Mouse (Mus musculus): Measurements from ENCODE around the gene Irf7. TPM values are rescaled to one million over a fixed set of nuclear protein-coding genes. Genes with fewer than 3 reads are reported as not detected.
A peak's percentile ranks its signal among the peaks of the same experiment; 100 is the strongest.

The Irf7 gene
- total and polyA plus RNA-seq, 3 experiments: 7.7 to 26.2 (median 10.5) TPM

DNA sequence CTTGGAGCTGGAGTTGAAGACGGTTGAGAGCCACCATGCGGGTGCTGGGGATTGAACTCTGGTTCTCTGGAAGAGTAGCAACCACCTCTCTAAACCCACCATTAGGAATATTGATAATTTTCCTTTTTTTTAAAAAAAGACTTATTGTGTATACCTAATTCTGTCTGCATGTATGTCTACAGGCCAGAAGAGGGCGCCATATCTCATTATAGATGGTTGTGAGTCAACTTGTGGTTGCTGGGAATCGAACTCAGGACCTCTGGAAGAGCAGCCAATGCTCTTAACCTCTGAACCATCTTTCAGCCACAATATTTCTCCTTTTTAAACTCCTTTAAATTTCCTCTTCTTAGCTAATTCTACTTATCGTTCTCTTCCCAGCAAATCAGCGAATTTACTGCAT, 39.7 kb downstream of the Irf7 start:
- Histone ChIP-seq H3K9me3 (replicated peaks; ENCODE audit: low read length) (peaks cover 7% of the 10 kb centered on the region), H3K4me2 (ENCODE audit: insufficient read depth, low read depth, poor library complexity, severe bottlenecking) (no peak overlapping the region), H3K27ac (ENCODE audit: insufficient read depth, low read depth) (no peak overlapping the region), H3K36me3 (replicated peaks in 1 of 2; ENCODE audit: control insufficient read depth in 1 of 2, insufficient read depth in 1 of 2, low read length in 1 of 2) (peaks cover 8 to 14% of the 10 kb centered on the region in 2 experiments), H3K4me3 (replicated peaks in 1 of 3; ENCODE audit: low read depth in 2 of 3, low read length in 2 of 3, poor library complexity in 1 of 3) (no peak overlapping the region), H3K9ac (ENCODE audit: insufficient read depth, low read depth) (no peak overlapping the region), H3K79me2 (replicated peaks; ENCODE audit: control insufficient read depth, extremely low read depth, insufficient read depth, poor library complexity, severe bottlenecking) (peaks cover 29% of the 10 kb centered on the region), H3K27me3 (replicated peaks) (peaks cover 22% of the 10 kb centered on the region), H3K4me1 (ENCODE audit: control insufficient read depth in 1 of 2, insufficient read depth in 2 of 2) (peaks cover 12 to 41% of the 10 kb centered on the region in 2 experiments)
- DNase-seq (ENCODE audit: extremely low read depth): no peak
- dilution Hi-C loops (cut with MboI; ENCODE audit: extremely low pct_ligation_motif_present, extremely low pct_unique_long_range_greater_than_20kb, low sequenced_read_pairs): no loop called here
- in situ Hi-C loops (cut with MboI; ENCODE audit: low pct_ligation_motif_present, low pct_unique_long_range_greater_than_20kb, low sequenced_read_pairs): no loop called here
- TF ChIP-seq ETS1 (conservative IDR thresholded peaks at IDR 0.05; ENCODE audit: low read depth, low read length): no peak
- TF ChIP-seq NELFE (IDR thresholded peaks at IDR 0.05; ENCODE audit: low read depth, low read length): no peak
- TF ChIP-seq KAT2A (IDR thresholded peaks at IDR 0.05; ENCODE audit: insufficient replicate concordance, low read length): no peak
- TF ChIP-seq SIN3A (IDR thresholded peaks at IDR 0.05; ENCODE audit: low read length): no peak
- TF ChIP-seq SMC3 (IDR thresholded peaks at IDR 0.05; ENCODE audit: low read depth, low read length): no peak
- TF ChIP-seq PAX5 (IDR thresholded peaks at IDR 0.05; ENCODE audit: low read length): no peak
- TF ChIP-seq ZC3H11A (IDR thresholded peaks at IDR 0.05; ENCODE audit: low read depth, low read length): no peak
- no peak for TF ChIP-seq MYC (IDR thresholded peaks at IDR 0.05; ENCODE audit: low read depth, low read length)
- no peak for TF ChIP-seq MAX (IDR thresholded peaks at IDR 0.05; ENCODE audit: low read length)
- no peak for TF ChIP-seq CHD1 (IDR thresholded peaks at IDR 0.05; ENCODE audit: low read depth, low read length)
- TF ChIP-seq MEF2A (IDR thresholded peaks at IDR 0.05; ENCODE audit: borderline replicate concordance, low read depth, low read length): no peak
- no peak for TF ChIP-seq MAFK (IDR thresholded peaks at IDR 0.05; ENCODE audit: insufficient replicate concordance, low read length)
- TF ChIP-seq EP300 (IDR thresholded peaks at IDR 0.05; ENCODE audit: low read length): no peak
- no peak for TF ChIP-seq MAZ (IDR thresholded peaks at IDR 0.05; ENCODE audit: low read depth, low read length)
- no peak for TF ChIP-seq USF2 (conservative IDR thresholded peaks at IDR 0.05; ENCODE audit: low read depth, low read length)
- no peak for TF ChIP-seq USF1 (IDR thresholded peaks at IDR 0.05; ENCODE audit: low read depth, low read length)
- TF ChIP-seq POLR2A (IDR thresholded peaks at IDR 0.05; ENCODE audit: low read depth, low read length): no peak
- TF ChIP-seq TCF12 (IDR thresholded peaks at IDR 0.05; ENCODE audit: low read depth, low read length): no peak

GRCm38 (mm10) chr7:141222696-141223215, 43.5 kb downstream of the Irf7 start:
- Histone ChIP-seq H3K9ac (ENCODE audit: insufficient read depth, low read depth) (peak overlapping the region; percentile 51), H3K79me2 (replicated peaks; ENCODE audit: control insufficient read depth, extremely low read depth, insufficient read depth, poor library complexity, severe bottlenecking) (no peaks in the 10 kb centered on the region), H3K9me3 (replicated peaks; ENCODE audit: low read length) (peaks cover 7% of the 10 kb centered on the region), H3K4me1 (ENCODE audit: control insufficient read depth in 1 of 2, insufficient read depth in 2 of 2) (peaks cover 13 to 44% of the 10 kb centered on the region in 2 experiments), H3K4me3 (replicated peaks in 1 of 3; ENCODE audit: low read depth in 2 of 3, low read length in 2 of 3, poor library complexity in 1 of 3) (no peak overlapping the region), H3K27me3 (replicated peaks) (peaks cover 22% of the 10 kb centered on the region), H3K4me2 (ENCODE audit: insufficient read depth, low read depth, poor library complexity, severe bottlenecking) (peak overlapping the region; percentile 52; the same call in 1 of the 2 replicates), H3K27ac (ENCODE audit: insufficient read depth, low read depth) (no peak overlapping the region), H3K36me3 (replicated peaks in 1 of 2; ENCODE audit: control insufficient read depth in 1 of 2, insufficient read depth in 1 of 2, low read length in 1 of 2) (peaks cover 0 to 20% of the 10 kb centered on the region in 2 experiments)
- no peak for TF ChIP-seq MAZ (IDR thresholded peaks at IDR 0.05; ENCODE audit: low read depth, low read length)
- no peak for TF ChIP-seq POLR2A (IDR thresholded peaks at IDR 0.05; ENCODE audit: low read depth, low read length)
- TF ChIP-seq KAT2A (IDR thresholded peaks at IDR 0.05; ENCODE audit: insufficient replicate concordance, low read length): no peak
- TF ChIP-seq TCF12 (IDR thresholded peaks at IDR 0.05; ENCODE audit: low read depth, low read length): no peak
- TF ChIP-seq IRF4 (IDR thresholded peaks at IDR 0.05; ENCODE audit: low read depth, low read length): no peak
- TF ChIP-seq NRF1 (IDR thresholded peaks at IDR 0.05; ENCODE audit: low read depth, low read length): no peak
- TF ChIP-seq MAFK (IDR thresholded peaks at IDR 0.05; ENCODE audit: insufficient replicate concordance, low read length): no peak
- TF ChIP-seq MAX (IDR thresholded peaks at IDR 0.05; ENCODE audit: low read length): no peak
- no peak for TF ChIP-seq ETS1 (conservative IDR thresholded peaks at IDR 0.05; ENCODE audit: low read depth, low read length)
- no peak for TF ChIP-seq PAX5 (IDR thresholded peaks at IDR 0.05; ENCODE audit: low read length)
- dilution Hi-C loops (cut with MboI; ENCODE audit: extremely low pct_ligation_motif_present, extremely low pct_unique_long_range_greater_than_20kb, low sequenced_read_pairs) (no loop called here), in situ Hi-C loops (cut with MboI; ENCODE audit: low pct_ligation_motif_present, low pct_unique_long_range_greater_than_20kb, low sequenced_read_pairs) (no loop called here)
- DNase-seq (ENCODE audit: extremely low read depth): no peak
